Mouse (Mus musculus) brain, embryonic 14.5 days (tissue): ENCODE measurements at regions not wholly inside any gene's neighbourhood (a gene's known extent, or its start where the extent isn't known, plus 50 kb on each side); places are given as distances from the start of the nearest gene placed in this dataset.

Experiments used
- CTCF ChIP-seq: fragments of 200-500 bp; IDR thresholded peaks from 2 replicates; pipeline ENCODE4 v1.5.1; 2012; ENCODE audit warnings: inconsistent platforms, mild to moderate bottlenecking, moderate library complexity, borderline replicate concordance; ENCODE audit not compliant: insufficient read depth, insufficient read length; ENCODE audit errors: extremely low read depth
- POLR2A ChIP-seq: fragments of 200-500 bp; IDR thresholded peaks from 2 replicates; pipeline ENCODE4 v1.6.1; 2012; ENCODE audit warnings: mild to moderate bottlenecking, inconsistent platforms, borderline replicate concordance; ENCODE audit not compliant: poor library complexity, insufficient read depth, insufficient read length, severe bottlenecking; ENCODE audit errors: extremely low read depth

DNA sequence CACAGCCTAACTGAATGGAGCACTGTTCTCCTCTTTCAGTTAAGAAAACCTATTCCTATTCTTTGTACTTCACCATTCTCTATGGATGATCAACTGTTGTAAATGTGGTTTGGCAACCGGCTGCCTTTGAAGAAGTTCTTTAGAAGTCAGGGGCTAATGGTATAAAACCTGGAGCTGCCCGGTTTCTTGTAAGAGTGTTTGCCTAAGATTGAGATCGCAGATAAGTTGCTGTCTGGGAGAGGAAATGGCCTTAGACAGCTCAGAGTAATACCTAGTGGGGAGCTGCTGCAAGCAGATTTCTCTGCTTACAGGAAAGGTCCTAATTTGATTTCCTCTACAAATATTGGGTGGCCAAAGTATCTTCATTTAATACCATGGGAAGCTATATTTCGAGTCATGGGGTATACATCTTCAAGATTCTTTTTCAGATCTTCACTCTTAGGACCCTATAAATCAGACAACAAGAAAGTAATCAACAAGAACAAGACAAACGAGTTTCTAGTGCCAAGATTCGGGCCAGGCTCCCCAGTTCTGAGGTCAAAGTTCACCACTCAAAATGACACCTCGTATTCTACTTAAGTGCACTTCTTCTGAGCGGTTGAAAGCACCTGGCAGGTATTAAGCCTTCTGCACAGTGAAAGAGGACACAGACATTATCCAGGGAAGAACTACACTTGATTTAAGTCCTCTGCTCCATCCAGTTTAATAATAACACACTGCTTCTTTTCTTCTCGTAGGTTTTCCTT lies 702.6 kb downstream of the Slc22a22 start:
- no peak for TF ChIP-seq CTCF
- no peak for TF ChIP-seq POLR2A
